Mouse (Mus musculus): Measurements from ENCODE around the gene Tas1r2.

GRCm38 (mm10) chr4:139632254-139632580 lies 21.1 kb upstream of the Tas1r2 start:
- no peak for TF ChIP-seq CTCF (IDR thresholded peaks at IDR 0.05; ENCODE audit: insufficient read depth, low read depth, low read length)
- no peak for TF ChIP-seq POLR2A (IDR thresholded peaks at IDR 0.05; ENCODE audit: insufficient read depth, low read depth, low read length)

Data from olfactory bulb, adult 2 months (tissue).